Mouse (Mus musculus) kidney, postnatal 10 days (tissue): ENCODE data around the gene Nono.
A peak's percentile ranks its signal among the peaks of the same experiment; 100 is the strongest.

Experiments used
- DNase-seq: peaks from one replicate; pipeline ENCODE4 v3.0.0; 2021; ENCODE audit warnings: mixed read lengths

Nono gene

DNA sequence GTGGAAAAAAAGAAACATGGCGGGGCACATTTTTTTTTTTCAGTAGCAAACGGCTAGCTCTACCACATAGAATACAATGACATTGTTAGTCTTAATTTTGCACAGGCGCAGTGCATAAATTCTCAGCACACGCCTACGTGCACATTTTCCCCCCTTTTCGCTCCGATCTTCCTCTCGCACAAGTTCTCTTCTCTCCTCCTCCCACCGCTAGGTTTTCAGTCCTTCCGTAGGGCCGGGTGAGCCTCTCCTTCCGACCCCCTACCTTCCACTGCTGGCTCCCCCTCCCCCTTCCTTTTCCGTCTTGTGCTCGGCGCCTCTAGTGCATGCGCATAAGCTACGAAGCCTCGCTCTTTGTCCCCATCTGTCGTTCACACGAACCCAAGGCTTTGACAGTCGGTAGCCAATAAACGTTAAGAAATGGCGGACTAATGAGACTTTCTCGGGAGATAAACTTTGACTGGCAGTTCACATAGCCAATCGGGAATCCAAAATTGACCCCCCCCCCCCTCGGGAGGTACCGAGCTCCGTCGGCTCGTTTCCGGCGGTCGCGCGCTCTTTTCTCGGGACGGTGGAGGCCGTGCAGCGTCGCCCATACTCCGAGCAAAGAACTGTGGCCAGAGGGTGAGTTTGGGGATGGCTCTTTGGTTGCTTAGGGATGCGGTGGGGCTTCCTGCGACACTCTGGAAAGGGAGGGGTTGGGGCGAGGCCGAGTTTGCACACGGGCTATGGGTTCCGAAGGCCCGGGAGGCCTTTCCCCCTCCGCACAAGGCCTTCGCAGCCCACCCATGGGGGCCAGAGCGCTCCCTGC, at the start of gene Nono:
Gene Nono, plus strand, starts transcription at position 177 of the 808 bp plus-strand sequence.
- peak; percentile 92 for DNase-seq

DNA sequence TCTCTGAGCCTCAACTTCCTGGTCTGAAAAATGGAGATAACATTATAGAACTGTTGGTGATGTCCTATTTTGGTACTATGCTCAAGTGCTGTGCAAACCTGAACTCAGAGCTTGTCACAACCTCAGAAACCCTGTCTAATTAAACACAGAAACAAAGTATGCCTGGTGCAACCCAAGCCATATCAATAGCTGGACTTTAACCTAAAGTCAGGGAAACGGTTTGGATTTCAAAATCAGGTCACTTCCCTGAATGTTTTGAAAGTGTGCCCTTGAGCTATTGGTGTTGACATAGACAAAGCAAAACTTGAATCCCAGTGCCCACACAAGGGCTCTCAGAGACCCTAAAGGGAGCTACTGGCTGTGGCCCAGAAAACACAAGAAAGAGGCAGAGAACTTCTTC, 49.4 kb upstream of the Nono start:
- DNase-seq = no peak

DNA sequence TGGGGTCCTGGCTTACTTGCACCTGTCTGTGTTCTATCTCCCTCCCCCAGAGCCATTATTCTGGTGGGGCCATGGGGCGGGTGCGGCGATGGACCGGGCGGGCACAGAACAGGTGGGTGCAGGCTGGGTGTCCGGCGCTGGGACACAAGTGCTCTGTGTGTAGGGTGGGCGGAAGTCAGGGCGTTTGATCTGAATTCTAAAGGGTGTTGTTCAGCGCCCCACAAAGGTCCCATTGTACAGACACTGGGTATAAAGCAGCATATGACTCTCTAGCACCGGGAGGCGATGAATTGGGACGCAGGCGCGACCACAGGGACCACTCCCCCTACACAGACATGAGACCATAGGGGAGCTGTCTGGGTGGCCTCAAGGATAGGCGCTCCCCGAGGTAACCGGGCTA, 45.7 kb upstream of the Nono start:
- no peak for DNase-seq

DNA sequence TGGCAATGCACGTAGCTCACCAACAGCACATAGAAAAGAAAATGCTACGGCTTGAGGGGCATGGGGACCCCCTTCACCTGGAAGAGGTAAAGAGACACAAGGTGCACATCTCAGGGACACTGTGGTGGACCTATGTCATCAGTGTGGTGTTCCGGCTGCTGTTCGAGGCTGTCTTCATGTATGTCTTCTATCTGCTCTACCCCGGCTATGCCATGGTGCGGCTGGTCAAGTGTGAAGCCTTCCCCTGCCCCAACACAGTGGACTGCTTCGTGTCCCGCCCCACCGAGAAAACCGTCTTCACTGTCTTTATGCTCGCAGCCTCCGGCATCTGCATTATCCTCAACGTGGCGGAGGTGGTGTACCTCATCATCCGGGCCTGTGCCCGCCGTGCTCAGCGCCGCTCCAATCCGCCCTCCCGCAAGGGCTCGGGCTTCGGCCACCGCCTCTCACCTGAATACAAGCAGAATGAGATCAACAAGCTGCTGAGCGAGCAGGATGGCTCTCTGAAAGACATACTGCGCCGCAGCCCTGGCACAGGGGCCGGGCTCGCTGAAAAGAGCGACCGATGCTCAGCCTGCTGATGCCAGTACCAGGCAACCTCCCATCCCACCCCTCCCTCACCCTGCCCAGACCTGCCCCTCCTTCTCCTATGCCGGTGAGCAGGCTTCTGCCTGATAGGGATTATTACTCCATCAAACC, 44.5 kb upstream of the Nono start:
- no peak for DNase-seq

DNA sequence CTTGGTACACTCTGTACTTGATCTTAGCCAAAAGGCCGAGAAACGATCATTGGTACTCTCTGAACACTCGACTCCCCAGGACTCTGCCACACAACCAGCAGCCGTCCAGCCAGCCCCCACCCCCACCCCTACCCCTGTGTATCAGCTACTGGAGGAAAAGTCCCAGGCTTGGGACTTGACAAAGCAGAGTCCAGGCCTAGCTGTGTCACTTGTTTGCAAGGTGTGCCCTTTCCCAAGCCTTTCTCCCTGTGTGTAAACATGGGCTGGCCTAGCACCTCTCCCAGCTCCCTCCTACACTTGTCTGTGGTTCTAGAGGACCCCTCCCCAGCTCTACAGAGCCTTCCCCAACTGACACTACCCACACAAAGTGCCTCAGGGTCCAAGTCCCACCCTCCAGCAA, 42.9 kb upstream of the Nono start:
- no peak for DNase-seq

DNA sequence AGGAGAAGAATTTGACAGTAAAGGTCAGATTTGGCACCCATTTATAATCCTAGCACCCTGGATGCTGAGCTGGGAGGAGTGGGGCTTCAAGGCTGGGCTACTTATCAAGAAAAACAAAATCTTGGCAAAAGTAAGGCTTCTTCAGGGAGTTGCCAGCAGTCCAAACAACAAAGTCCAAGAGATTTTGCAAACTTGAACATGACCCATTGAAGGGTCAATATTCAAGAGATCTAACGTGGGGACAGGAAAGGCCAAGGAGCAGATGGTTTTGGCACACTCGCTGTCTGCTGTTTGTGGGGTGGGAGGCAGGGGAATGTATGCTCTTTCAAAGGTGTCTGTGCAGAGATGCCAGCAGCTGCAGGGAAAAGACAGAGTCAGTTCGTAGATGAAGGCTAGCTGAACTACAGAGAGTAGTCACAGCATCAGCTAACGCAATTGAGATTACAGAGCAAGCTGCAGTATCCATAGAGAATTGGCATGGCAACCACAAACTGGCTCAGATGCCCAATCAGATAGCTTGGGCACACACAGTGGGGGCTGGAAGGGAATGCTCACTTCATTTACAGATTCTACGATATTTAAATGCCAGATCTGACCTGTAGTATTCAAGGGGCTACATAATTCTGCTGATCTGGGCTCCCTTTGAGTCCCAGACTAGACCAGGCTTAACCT, 40.1 kb upstream of the Nono start:
- DNase-seq = no peak

DNA sequence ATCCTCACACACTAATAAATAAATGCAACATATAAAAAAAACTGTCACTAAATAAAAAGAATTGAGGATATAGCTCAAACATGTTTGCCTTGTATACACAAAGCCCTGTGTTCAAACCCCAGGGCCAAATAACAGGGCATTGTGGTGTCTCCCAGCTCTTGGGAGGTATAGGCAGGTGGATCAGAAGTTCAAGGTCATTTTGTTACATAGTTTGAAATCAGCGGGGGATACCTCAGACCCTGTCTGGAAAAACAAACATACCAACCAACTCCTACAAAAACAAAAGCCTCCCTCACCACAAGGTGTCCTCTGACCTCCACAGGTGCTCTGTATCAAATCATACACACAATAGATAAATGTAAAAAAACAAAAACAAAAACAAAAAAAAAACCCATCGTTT, 34.8 kb upstream of the Nono start:
- DNase-seq = no peak

DNA sequence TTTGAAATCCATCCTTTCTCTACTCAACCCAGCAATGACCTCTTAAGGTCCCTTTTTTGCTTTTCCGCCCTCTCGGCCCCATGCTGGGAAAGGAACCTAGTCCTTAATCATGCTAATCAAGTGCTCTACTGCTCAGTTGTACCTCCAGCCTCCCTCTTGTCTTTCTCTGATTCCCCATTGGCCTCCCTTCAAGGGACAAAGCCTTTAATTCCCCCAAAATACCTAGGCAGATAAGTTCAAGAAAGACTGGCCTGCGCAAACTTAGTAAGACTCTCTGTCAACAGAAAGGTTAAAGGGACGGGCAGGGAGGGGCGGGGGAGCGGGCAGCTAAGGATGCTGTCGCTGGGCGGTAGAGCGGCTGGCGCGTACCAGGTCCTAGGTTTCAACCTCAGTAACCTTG, 32.7 kb upstream of the Nono start:
- no peak for DNase-seq

DNA sequence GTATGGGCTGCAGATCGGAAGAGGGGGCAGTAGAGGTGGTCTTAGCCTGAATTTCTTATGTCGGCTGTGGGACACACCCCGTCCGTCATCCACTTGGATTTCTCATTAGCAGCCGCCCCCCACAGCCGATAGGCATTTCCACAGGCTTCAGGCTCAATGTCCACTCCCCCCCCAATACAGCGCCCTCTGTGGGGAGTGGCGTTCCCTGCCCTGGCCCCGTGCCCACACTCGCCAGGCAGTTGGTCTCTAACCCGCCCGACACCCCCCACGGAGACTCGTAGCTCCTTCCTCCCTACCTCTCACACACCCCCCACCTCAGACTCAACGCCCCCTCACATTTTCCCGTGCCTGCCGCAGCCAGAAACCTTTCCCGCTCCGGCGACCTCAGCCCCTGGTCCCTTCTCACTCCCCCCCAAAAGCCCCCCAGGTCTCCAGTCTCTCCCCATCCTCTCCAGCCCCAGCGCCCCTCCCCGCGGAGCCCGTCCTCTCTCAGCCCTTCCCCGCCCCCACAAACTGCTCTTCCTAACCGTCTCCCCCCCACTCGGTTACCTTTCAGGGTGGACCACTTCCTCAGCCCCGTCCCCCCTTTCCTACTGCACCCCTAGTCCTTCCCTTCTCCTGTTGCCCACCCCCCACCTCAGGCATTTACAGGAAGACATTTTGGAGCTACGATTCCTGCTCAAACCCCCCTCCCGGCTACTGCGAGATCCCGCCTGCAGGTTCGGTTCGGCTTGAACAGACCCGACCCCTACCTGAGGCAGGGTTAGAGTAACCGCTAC, 10.0 kb upstream of the Nono start:
- peak; percentile 75 for DNase-seq

DNA sequence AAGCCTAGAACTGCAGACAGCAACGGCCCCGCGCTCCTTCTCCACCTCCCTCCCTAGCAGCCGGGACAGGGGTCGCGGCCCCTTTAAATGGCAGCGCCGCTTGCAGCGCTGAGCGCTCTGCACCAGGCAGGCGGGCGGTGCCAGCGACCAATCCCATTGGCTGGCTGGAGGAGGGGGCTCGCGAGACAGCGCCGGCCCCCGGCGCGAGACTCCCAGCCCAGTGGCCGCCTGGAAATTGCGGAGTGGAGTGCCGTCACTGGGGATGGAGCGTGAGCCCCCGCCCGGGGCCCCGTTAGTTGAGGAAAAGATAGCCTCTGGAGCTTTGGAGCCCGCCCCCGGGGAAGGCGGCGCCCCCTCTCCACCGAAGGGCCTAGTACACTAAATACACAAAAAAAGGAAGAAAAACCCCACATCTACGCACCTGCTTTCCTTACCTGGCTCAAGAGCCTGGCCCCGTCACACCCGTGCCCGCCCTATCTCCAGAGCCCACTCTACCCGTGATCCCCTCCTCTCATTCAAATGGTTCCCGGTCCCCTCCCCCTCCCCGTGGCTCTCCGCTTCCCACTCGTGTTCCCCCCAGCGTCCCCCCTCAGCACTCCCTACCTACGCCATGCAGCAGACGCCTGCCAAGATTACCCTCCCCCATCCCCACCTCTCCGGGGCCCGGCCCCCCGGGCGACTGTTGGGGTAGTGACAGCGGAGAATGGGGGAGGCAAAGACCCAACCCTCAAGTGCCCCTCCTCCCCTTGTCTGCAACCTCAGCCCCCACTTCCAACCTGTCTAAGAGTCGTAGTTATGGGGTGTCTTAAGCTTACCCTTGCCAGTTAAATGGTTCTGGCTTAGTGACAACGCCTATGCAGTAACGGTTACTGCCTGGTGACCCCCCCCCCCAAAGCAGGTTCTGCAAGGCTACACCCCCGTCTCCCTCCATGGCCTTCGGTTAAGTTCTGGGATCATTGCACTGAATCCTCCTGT, 9.1 kb upstream of the Nono start:
- DNase-seq = peak; percentile 91

DNA sequence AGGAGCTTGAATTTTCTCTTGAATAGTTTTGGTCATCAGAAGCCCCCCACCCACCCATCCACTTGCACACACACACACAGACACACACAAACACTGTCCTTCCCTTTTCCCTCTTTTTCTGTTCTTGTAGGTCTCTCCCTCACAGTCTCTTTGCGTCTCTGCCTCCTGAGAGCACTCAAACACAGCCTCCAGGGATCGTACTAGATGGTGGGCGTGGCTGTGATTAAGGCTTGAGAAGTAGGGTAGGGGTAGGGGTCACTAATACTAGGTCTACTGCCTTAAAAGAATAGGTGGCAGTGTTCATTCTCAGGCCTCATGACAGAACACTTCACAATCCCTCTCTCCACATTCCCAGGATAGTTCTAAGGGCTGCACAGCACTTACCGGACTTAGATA, 8.4 kb upstream of the Nono start, which contains the start of gene Zmym3:
Gene Zmym3, minus strand, starts transcription at position 150 of the 396 bp plus-strand sequence.
- peak; percentile 8 for DNase-seq

DNA sequence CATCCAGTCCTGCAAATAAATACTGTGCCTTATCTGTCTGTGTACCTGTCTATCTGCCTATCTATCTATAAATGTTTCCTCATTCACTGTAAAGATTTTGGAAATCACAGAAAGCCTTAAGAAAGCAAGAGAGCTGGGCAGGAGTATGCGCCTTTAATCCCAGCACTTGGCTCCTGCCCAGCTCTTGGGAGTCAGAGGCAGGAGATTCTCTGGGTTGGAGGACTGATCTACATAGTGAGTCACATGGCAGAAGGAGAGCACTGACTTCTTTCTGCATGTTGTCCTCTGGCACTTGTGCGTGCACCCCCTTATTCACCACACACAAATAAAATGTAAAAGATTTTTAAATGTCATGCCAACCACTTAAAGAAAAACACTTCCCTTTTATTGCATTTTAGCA, 5.7 kb upstream of the Nono start:
- DNase-seq = no peak

DNA sequence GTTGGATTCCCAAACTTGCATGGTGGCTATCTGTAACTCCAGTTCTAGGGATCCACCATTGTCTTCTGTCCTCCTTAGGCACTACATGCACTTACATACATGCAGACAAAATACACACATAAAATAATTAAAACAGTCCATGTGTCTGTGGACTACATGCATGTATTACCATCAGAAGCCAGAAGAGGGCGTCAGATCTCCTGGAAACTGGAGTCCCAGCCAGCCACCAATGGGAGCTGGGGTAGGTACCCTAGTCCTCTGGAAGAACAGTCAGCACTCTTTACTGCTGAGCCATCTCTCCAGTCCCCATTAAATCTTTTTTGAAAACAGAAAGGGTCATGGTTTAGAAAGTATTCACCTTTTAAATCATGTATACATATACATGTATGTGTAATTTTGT, 1.3 kb upstream of the Nono start:
- peak; percentile 34 for DNase-seq

DNA sequence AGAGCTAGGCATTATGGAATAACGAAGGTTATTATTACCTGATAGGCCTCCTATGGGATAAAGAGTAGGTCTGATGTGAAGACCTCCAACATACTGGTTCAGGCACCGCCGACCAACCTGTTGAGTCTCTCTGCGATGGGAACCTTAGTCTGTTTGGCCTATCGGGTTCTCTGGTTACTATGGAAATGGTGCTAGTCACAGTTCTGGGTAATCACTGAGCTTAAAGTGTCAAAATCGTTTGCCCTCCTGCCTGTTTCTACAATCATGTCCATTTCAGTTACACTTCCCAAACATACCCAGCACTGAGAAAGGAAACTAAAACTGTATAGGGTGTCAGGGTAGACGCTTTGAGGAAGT, 355 bp upstream of the Nono start:
- no peak for DNase-seq

DNA sequence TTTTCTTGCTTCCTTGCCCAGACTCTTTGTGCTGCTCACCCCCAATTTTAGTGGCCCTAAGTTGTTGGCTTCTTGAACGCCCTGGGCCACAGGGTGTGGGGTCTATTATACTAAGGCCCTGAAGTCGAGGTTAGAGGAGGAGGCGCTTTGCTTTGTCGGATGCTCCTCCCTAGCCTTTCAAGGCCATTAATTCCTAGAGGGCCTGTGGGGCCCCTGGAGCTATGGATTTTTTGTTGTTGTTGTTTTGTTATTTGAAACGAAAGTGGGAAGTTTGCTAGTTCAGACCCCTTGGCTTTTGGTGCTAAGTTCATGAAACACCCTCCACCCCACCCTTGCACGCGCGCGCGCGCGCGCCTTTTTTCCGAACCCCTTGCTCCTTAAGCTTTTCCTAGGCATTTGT, 858 bp downstream of the Nono start:
- DNase-seq = no peak

DNA sequence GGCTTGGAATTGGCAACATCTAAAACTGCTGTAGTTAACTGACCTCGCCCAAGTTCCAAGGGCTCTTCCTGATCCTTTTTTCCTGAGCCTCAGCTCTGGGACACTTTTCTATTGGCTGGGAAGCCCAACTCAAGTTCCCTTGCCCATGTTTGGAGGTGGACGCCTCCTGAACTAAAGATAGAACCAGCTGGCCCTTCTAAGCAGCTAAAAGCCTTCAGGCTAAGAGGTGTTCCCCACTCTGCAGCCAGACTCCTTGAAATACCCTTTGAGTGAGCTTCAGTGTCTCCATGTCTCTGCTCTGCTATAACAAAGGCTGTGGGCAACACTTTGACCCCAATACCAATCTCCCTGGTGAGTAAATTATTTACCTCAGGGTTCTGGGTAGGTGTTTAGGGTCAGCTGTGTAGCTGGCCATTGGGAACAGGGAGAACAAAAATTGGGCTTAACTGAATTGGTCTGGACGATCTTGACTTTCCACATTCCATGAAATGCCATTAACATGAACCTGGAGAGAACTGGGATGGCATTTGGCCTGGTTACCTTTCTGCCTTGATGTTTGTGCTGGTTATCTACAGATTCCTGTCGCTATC, 19.9 kb downstream of the Nono start, which contains the start of gene Itgb1bp2:
Gene Itgb1bp2, plus strand, starts transcription at position 203 of the 590 bp plus-strand sequence.
- DNase-seq = peak; percentile 5

DNA sequence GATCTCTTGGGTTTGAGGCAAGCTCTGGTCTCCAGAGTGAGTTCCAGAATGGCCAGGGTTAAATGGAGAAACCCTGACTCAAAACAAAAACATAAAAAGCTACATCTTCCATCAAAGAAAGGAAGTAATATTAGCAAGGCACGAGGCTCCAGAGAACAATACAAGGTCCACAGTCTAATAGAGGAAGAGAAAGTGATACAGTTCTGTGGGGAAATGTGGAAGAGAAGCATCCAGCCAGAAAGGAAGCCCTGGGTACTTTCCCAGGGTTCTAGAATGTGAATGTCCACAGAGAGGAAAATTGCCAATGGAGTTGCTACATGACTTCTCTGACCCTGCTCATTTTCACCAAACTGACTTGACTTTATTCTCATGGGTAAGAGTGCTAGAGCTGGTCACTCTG, 22.0 kb downstream of the Nono start:
- DNase-seq = no peak

DNA sequence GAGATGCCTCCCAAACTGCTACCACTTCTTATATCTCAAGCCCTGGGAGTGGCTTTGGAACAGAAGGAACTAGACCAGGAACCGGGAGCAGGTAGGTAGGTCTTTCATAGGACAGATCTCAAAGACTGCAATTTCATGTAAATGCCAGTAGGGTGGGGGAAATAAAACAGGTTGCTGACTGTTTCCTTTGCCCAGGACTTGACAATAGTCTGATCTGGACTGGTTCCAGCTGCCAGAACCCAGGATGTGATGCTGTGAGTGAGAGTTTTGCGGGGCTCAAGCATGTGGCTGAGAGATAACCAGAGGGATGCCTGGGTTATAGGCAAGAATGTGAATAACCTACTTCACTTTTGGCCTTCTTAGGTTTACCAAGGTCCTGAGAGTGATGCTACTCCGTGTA, 22.5 kb downstream of the Nono start:
- no peak for DNase-seq

DNA sequence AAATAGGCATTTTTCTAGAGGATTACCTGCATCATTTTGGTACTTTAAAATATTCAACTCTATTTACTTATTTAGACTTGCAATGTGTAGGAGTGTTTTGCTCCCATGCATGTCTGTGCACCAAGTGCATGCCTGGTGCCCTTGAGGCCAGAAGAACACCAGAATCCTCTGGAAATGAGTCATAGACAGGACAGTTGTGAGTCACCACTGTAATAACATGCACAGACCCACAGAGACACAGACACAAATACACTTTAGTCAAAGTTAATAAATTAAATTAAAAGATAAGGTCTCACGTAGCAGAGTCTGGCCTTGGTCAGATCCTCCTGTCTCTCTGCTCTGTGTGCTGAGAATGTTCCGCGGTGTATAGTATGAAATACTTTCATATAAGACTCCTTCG, 43.1 kb downstream of the Nono start:
- no peak for DNase-seq

DNA sequence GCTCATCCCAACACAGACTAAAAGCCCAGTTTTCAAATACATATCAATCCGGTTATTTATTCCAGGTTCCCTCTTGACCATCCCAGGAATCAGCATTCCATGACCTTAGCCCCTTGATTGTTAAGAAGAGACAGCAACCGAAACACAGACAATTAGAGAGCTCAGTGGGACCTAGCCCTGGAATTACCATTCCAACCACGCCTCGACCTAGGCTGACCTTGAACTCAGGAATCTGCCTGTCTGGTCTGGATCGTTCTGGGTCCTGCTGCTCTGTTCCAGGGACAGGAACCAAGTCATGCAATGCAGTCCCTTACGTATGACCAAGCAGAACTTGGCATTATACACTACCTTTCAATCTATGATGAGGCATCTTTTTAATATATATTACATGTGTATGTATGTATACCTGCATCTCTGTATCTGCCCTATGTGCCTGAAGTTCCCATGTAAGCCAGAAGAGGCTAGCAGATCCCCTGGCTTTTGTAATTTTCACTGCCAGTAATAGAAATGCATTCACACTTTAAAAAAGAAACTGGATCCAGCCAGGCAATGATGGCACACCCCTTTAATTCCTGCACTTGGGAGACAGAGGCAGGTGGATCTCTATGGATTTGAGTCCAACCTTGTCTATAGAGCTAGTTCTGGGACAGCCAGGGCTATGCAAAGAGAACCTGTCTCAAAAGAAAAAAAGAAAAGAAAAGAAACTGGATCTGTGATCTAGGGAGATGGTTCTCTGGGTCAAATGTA, 52.7 kb downstream of the Nono start:
- no peak for DNase-seq
